In the genomic region with DNA sequence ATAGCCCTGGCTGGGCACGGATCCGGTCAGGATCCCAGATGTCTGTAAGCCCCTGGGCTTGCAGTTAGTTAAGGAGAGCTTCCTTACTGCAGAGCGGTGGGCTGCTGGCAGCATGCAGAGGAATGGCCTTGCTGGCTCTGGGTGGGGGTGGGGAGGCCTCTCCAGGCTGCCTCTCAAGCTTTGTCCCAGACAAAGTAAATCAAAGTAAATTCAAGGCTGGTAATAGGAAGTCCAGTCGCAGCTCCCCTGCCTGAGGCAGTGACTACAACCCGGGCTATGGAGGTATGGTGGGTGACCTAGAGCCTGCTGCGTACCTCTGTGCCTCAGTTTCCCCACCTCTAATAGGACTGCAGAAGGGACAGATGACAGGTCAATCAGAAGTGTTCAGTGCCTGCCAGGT, we compare ENCODE assay signal across 11 mouse cellular contexts. TPM values are rescaled to one million over a fixed set of nuclear protein-coding genes. Genes with fewer than 3 reads are reported as not detected.
DNase-seq lines count a peak whose midpoint lies in the region; ATAC-seq and TF ChIP-seq lines count a peak whose summit lies in the region.
"Had no signal": no experiment of that assay in that cellular context is flagged by ENCODE, and none has a peak within 500 bp of the region (broad histone marks: within the 10 kb centered on the region; RNA-seq: fewer than 3 reads in every experiment).

No protein-coding gene starts in this region.

- DNase-seq in kidney, adult 9 months, result no peak
- DNase-seq in mesoderm, embryonic 11.5 days (ENCODE audit: low read depth, low spot score), result peak; percentile 54
- DNase-seq in ovary, postnatal 14 days (ENCODE audit: low spot score), result no peak
- no peak for DNase-seq in frontal cortex, postnatal 10 days (ENCODE audit: low spot score in 2 of 2)
- no peak for DNase-seq in cerebellum, postnatal 4 days (ENCODE audit: low spot score in 2 of 2)
- DNase-seq: cerebellum, adult 18-20 months; right cerebral cortex, postnatal 4 days had no signal

- TF ChIP-seq CTCF in embryonic fibroblast, embryonic 13.5 days (IDR thresholded peaks at IDR 0.05; ENCODE audit: borderline replicate concordance, insufficient read depth, low read length), result no peak

- H3K27me3 ChIP-seq in kidney, embryonic 14.5 days (ENCODE audit: control insufficient read depth, insufficient read depth, low read length), result peaks cover 10% of the 10 kb centered on the region

- peak overlapping the region; percentile 65 for H3K4me3 ChIP-seq in kidney, embryonic 14.5 days (ENCODE audit: low read length)
- H3K4me3 ChIP-seq in brown adipose tissue, adult 24 weeks (ENCODE audit: insufficient read depth, low read depth, low read length), result peak overlapping the region; percentile 53
- H3K4me3 ChIP-seq in embryonic fibroblast, embryonic 13.5 days (ENCODE audit: insufficient read depth, low read length), result peak overlapping the region; percentile 68

- WGBS in kidney, embryonic 14.5 days, result 18% methylated on average over 6 of the region's 6 CpGs

- peak overlapping the region; percentile 93 for H3K4me2 ChIP-seq in kidney, embryonic 14.5 days (replicated peaks; ENCODE audit: low read depth, low read length)

- TF ChIP-seq POLR2A in embryonic fibroblast, embryonic 13.5 days (IDR thresholded peaks at IDR 0.05; ENCODE audit: low read depth, low read length), result no peak; the same call in 1 of the 2 replicates

- H3K9ac ChIP-seq in kidney, embryonic 14.5 days (ENCODE audit: low read depth, low read length), result peak overlapping the region; percentile 69

- no peak for ATAC-seq in kidney, embryonic 14.5 days (ENCODE audit: low FRiP score, low TSS enrichment)

- H3K27ac ChIP-seq in kidney, embryonic 14.5 days (ENCODE audit: low read depth, low read length), result peak overlapping the region; percentile 71
- H3K27ac ChIP-seq in brown adipose tissue, adult 24 weeks (replicated peaks; ENCODE audit: low read depth, low read length), result 0 out of 2 replicates have a peak overlapping the region, but pooled peaks have one; percentile 9
- H3K27ac ChIP-seq in embryonic fibroblast, embryonic 13.5 days (ENCODE audit: insufficient read depth, low read length), result peak overlapping the region; percentile 73
- H3K27ac ChIP-seq: macrophage had no signal

- H3K36me3 ChIP-seq in kidney, embryonic 14.5 days (ENCODE audit: control insufficient read depth, insufficient read depth, low read length), result peaks cover 21% of the 10 kb centered on the region

- no peaks in the 10 kb centered on the region for H3K9me3 ChIP-seq in kidney, embryonic 14.5 days (ENCODE audit: control insufficient read depth, low read length)

- H3K4me1 ChIP-seq in kidney, embryonic 14.5 days (ENCODE audit: control insufficient read depth, insufficient read depth, low read length), result peaks cover 49% of the 10 kb centered on the region
- H3K4me1 ChIP-seq in brown adipose tissue, adult 24 weeks (ENCODE audit: control insufficient read depth, insufficient read depth, insufficient read length, low read length), result peaks cover 17% of the 10 kb centered on the region
- H3K4me1 ChIP-seq in embryonic fibroblast, embryonic 13.5 days (ENCODE audit: control insufficient read depth, insufficient read depth, low read length), result peaks cover 10% of the 10 kb centered on the region

RNA-seq across cellular contexts. Expression of gene Snai1, which starts 3.3 kb away (rescaled TPM):
- 40.4 and 40.8 TPM in 2 replicates for polyA plus RNA-seq in kidney, embryonic 14.5 days (2014; fragmentation: Nextera tagmentation; extraction: Ambion mirVana)
- 1.6 TPM in 1 of 2 replicates, not detected in the other for polyA plus RNA-seq in brown adipose tissue, adult 24 weeks (2012; ENCODE audit: insufficient read depth, insufficient read length, missing spikeins)
- polyA plus RNA-seq in embryonic fibroblast, embryonic 13.5 days (2011; ENCODE audit: insufficient read length, low read depth, missing spikeins), result 73.0 and 82.3 TPM in 2 replicates
- polyA plus RNA-seq: macrophage had no signal

RNA-seq across cellular contexts. Expression of gene Spata2, which starts 48.6 kb away (rescaled TPM):
- 10.8 and 17.4 TPM in 2 replicates for polyA plus RNA-seq in kidney, embryonic 14.5 days (2014; fragmentation: Nextera tagmentation; extraction: Ambion mirVana)
- polyA plus RNA-seq in brown adipose tissue, adult 24 weeks (2012; ENCODE audit: insufficient read depth, insufficient read length, missing spikeins), result 10.3 and 11.5 TPM in 2 replicates
- 14.7 and 17.5 TPM in 2 replicates for polyA plus RNA-seq in embryonic fibroblast, embryonic 13.5 days (2011; ENCODE audit: insufficient read length, low read depth, missing spikeins)

RNA-seq across cellular contexts. Expression of gene Rnf114, which starts 48.9 kb away (rescaled TPM):
- polyA plus RNA-seq in kidney, embryonic 14.5 days (2014; fragmentation: Nextera tagmentation; extraction: Ambion mirVana), result 79.1 and 98.3 TPM in 2 replicates
- 22.7 and 24.2 TPM in 2 replicates for polyA plus RNA-seq in brown adipose tissue, adult 24 weeks (2012; ENCODE audit: insufficient read depth, insufficient read length, missing spikeins)
- 39.2 and 44.9 TPM in 2 replicates for polyA plus RNA-seq in embryonic fibroblast, embryonic 13.5 days (2011; ENCODE audit: insufficient read length, low read depth, missing spikeins)

Comparison
In these comparisons a context has a peak if more than half of its experiments do, and no peak if none do; other contexts are left out.
1. H3K27ac ChIP-seq: peak in every context shown above with its lines; median percentile 73 in embryonic fibroblast, embryonic 13.5 days; 71 in kidney, embryonic 14.5 days; 9 in brown adipose tissue, adult 24 weeks.
2. RNA of gene Snai1, which starts 3.3 kb away (polyA plus RNA-seq): 73.0 to 82.3 TPM in embryonic fibroblast, embryonic 13.5 days and 40.4 to 40.8 TPM in kidney, embryonic 14.5 days; 1.6 TPM in brown adipose tissue, adult 24 weeks; every median in the first group is over 10 times any median in the second.
3. Peak in every context shown above with its lines, with median percentiles within 50 percentile points of each other: H3K4me3 ChIP-seq.